Mouse (Mus musculus) kidney, embryonic 16.5 days (tissue): Measurements from ENCODE around the gene Copg2. TPM values are rescaled to one million over a fixed set of nuclear protein-coding genes. Genes with fewer than 3 reads are reported as not detected.

Experiments used
- ATAC-seq: fragments of 200-750 bp; cut with Nextera tagmentation; 2 replicates; pipeline ENCODE4 v1.8.0; 2017; ENCODE audit warnings: moderate TSS enrichment; ENCODE audit not compliant: low FRiP score, low TSS enrichment
- H3K27ac ChIP-seq: fragments of 300-500 bp; sonication (generic); 2 replicates; pipeline ENCODE4 v1.5.1; 2014; ENCODE audit warnings: low read length
- H3K27me3 ChIP-seq: fragments of 300-500 bp; sonication (generic); 2 replicates; pipeline ENCODE4 v1.6.1; 2014; ENCODE audit warnings: low read length, control low read depth, mixed read lengths; ENCODE audit not compliant: insufficient read depth
- H3K36me3 ChIP-seq: fragments of 300-500 bp; sonication (generic); 2 replicates; pipeline ENCODE4 v1.6.1; 2014; ENCODE audit warnings: low read length, control low read depth, mixed read lengths; ENCODE audit not compliant: insufficient read depth
- H3K4me1 ChIP-seq: fragments of 300-500 bp; sonication (generic); 2 replicates; pipeline ENCODE4 v1.6.1; 2014; ENCODE audit warnings: low read length, control low read depth, mixed read lengths; ENCODE audit not compliant: insufficient read depth
- H3K4me2 ChIP-seq: fragments of 300-500 bp; sonication (generic); replicated peaks from 2 replicates; pipeline ENCODE4 v1.6.1; 2014; ENCODE audit warnings: low read depth, low read length
- H3K4me3 ChIP-seq: fragments of 300-500 bp; sonication (generic); 2 replicates; pipeline ENCODE4 v1.5.1; 2014; ENCODE audit warnings: mild to moderate bottlenecking, low read length
- H3K9ac ChIP-seq: fragments of 300-500 bp; sonication (generic); replicated peaks from 2 replicates; pipeline ENCODE4 v1.6.1; 2014; ENCODE audit warnings: low read length
- H3K9me3 ChIP-seq: fragments of 300-500 bp; sonication (generic); 2 replicates; pipeline ENCODE4 v1.6.1; 2016; ENCODE audit warnings: low read length, control low read depth
- WGBS: fragments of 180-500 bp; shearing (Covaris S2); extraction: QIAGEN DNeasy Blood & Tissue Kit; methylation state at CpG from one replicate; pipeline ENCODE4 v1.1.7; 2014; 5-methylcytosine and 5-hydroxymethylcytosine counted together
- polyA plus RNA-seq: library from polyadenylated mRNA; unstranded; fragments of >200 nt; fragmentation: Nextera tagmentation; extraction: Ambion mirVana; gene quantifications from 2 replicates; pipeline ENCODE4 v1.2.1, GENCODE M21; 2015

Gene Copg2
- polyA plus RNA-seq, 1 experiment from 2014 or later, result 21.8 TPM

DNA sequence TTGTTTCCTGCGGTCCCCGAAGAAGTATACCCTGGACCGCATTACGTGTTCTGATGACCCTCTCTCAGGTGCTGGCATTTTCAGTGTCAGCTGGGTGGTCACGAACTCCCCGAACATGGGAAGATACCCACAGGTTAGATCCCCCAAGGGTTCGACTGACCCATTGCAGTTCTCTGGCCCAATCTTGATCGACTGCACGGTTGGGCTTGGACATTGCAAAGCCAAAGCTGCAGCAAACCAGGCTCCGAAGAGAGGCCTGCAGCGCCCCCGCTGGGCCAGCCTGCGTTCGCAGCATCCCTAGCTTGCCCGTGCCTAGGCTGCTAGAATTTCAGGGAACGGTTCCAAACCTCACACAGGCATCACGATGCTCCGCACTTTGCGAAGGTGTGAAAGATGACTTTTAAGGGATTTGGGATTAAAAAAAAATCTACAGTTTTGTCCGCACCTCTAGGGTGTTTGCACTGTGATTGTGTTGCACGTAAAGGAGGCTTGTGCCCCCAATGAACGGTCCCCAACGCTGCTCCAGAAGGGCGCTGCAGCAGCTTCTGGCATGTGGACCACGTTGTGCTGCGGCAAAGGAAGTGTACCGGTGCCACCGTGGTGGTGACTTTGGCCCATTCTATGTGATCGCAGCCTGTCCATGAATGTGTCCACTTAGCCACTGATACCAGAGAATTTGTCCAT is 159.6 kb downstream of the Copg2 start:
- peak; percentile 72 for ATAC-seq
- Histone ChIP-seq H3K4me3 (peak overlapping the region; percentile 65), H3K27ac (peak overlapping the region; percentile 95), H3K9ac (peak overlapping the region; percentile 43), H3K4me1 (peaks cover 17% of the 10 kb centered on the region), H3K27me3 (no peaks in the 10 kb centered on the region), H3K36me3 (peaks cover 36% of the 10 kb centered on the region), H3K4me2 (peak overlapping the region; percentile 52), H3K9me3 (peaks cover 55% of the 10 kb centered on the region)
- WGBS, result 48% methylated on average over 29 of the region's 29 CpGs

DNA sequence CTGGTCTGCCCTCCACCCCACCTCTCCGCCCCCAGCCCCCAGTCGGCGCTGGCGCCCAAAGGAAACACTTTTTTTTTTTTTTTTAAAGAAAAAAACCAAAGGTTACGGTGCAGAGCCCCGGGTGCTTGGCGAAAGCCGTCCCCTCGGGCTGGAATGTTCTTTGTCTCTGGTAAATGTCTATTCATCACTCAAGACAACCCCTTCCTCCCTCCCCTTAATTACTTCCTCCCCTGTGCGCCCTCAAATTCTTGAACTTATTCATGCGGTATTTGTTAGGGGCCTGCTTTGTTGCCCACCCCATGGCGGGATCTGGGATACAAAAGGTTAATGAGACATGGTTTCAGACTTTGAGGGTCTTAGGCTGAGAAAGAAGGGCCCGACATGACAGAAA is 160.2 kb downstream of the Copg2 start:
- peak; percentile 18; the same call in 1 of the 2 replicates for ATAC-seq
- H3K36me3 ChIP-seq, result peaks cover 33% of the 10 kb centered on the region
- WGBS, result 54% methylated on average over 13 of the region's 13 CpGs
- peak overlapping the region; percentile 17; the same call in 1 of the 2 replicates for H3K4me3 ChIP-seq
- H3K27ac ChIP-seq, result peak overlapping the region; percentile 95
- peak overlapping the region; percentile 43; the same call in 1 of the 2 replicates for H3K9ac ChIP-seq
- peaks cover 17% of the 10 kb centered on the region for H3K4me1 ChIP-seq
- peaks cover 55% of the 10 kb centered on the region for H3K9me3 ChIP-seq
- no peaks in the 10 kb centered on the region for H3K27me3 ChIP-seq
- H3K4me2 ChIP-seq, result peak overlapping the region; percentile 52

DNA sequence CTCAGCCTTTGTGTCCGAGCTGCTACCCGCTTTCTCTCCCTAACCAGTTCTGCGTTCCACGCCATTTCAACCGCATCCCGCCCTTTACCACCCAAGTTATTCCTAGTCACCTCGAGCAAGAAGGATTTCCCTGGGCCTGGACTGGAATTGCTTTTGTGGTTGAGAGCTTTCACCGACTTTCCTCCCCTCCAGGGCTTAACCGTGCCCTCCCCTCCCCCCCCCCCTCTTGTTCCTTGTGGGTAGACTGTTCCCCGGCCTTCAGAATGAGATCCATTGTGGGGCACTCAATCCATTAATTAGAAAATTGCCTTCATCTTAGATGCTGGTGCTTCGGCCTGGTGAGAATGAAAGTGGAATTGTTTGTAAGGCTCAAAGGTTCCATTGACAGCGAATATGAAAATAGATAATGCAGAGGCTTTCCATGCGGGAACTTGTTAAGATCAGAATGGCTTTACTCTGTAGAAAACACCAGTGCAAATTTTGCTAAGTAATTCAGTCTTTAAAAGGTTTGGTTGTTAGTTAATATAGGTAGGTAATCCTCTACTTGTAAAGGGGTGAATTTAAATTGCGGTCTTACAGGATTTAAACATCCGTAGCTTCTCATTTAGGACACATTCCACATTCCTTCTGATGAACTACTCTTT is 160.7 kb downstream of the Copg2 start:
- Histone ChIP-seq H3K27ac (peak overlapping the region; percentile 95), H3K27me3 (no peaks in the 10 kb centered on the region), H3K4me1 (peaks cover 17% of the 10 kb centered on the region), H3K36me3 (peaks cover 32% of the 10 kb centered on the region), H3K4me2 (peak overlapping the region; percentile 52), H3K9me3 (peaks cover 55% of the 10 kb centered on the region), H3K4me3 (peak overlapping the region; percentile 22), H3K9ac (peak overlapping the region; percentile 56)
- ATAC-seq, result no peak
- WGBS, result 53% methylated on average over 15 of the region's 15 CpGs

DNA sequence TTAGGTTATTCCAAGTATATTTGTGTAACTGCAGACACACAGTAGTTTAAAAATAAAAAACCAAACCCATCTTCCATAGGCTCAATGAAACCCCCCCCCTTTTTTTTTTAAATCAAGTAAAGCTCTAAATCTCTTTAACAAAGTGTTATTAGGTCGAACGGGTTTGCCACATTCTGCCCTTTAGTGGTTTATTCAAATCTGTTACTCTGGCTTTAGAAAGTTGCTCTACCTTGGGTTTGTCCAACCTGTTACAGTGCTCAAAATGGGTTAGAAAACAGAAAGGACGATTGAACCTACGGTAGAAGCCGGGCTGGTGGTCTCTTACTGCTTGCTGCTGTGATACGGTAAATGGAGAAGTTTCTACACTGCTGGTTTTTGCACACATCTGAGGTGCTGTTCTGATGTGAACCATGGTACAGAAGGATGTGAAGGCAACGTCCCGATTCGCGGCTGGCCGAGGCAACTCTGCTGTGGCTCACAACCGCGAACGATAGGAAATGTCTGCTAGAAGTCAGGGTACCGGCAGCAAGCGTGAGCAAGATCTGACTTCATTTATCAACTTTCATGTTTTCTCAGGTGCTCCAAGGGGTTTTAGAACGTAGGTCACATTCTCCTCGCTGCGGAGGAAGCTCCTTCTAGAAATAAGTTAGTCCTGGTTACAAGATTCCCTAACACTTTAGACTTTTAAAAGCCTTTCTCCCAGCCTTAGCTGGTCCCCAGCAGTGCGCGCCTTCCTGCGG is 161.4 kb downstream of the Copg2 start:
- Histone ChIP-seq H3K4me1 (peaks cover 24% of the 10 kb centered on the region), H3K9ac (peak overlapping the region; percentile 56), H3K9me3 (peaks cover 55% of the 10 kb centered on the region), H3K36me3 (peaks cover 28% of the 10 kb centered on the region), H3K27ac (peak overlapping the region; percentile 95), H3K27me3 (no peaks in the 10 kb centered on the region), H3K4me3 (peak overlapping the region; percentile 22), H3K4me2 (peak overlapping the region; percentile 52)
- ATAC-seq, result no peak
- 42% methylated on average over 22 of the region's 22 CpGs for WGBS

DNA sequence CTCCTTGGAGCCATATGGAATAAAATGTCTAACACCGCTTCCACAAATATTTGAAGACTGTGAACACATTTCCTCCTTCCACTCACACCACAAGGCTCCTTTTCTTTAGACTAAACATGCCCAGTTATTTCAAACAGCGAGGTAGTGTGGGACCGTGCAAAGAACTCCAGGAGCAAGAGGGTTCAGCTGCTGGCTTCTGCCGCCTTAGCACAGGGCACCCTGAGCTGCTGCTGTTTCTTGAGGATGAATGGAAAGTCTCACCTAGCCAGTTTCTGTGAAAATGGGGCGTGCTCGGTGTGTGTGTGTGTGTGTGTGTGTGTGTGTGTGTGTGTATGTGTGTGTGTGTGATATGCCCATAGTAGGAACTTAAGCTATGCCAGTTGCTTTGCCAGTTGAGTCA is 162.1 kb downstream of the Copg2 start:
- Histone ChIP-seq H3K4me1 (peaks cover 31% of the 10 kb centered on the region), H3K27me3 (no peaks in the 10 kb centered on the region), H3K27ac (peak overlapping the region; percentile 95; the same call in 1 of the 2 replicates), H3K36me3 (peaks cover 23% of the 10 kb centered on the region; the same call in 1 of the 2 replicates), H3K4me2 (no peak overlapping the region), H3K9me3 (peaks cover 48% of the 10 kb centered on the region), H3K9ac (no peak overlapping the region; the same call in 1 of the 2 replicates), H3K4me3 (no peak overlapping the region)
- WGBS, result 64% methylated on average over 6 of the region's 6 CpGs
- no peak for ATAC-seq

DNA sequence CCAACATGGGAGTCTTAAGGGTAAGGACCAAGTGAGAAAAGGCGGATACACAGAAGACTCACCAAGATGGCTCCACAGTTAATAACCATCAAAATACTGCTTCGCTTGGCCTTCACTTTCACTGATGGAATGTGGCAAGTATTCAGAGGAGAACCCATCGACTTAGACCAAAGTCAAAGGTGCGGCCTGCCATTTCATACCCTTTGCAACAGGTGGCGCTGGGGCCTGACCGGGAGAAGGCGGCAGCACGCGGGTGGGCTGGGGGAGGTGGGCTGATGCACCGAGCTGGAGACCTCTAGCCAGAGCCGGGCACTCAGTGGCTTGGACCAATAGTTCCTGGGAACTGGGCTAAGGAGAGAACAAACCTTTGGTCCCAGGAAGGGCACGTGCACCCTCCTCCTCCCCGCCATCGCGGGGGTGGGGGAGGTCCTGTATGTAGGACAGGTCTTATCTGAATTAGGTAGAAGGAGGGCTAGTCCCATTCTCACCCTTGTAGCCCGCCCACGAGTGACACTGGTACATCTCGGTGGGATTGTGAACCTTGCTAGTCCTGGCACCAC is 163.9 kb downstream of the Copg2 start:
- peaks cover 34% of the 10 kb centered on the region for H3K4me1 ChIP-seq
- no peak overlapping the region for H3K9ac ChIP-seq
- no peak overlapping the region for H3K4me2 ChIP-seq
- H3K27ac ChIP-seq, result no peak overlapping the region
- ATAC-seq, result no peak
- H3K27me3 ChIP-seq, result no peaks in the 10 kb centered on the region
- H3K4me3 ChIP-seq, result no peak overlapping the region
- H3K36me3 ChIP-seq, result peaks cover 13% of the 10 kb centered on the region; the same call in 1 of the 2 replicates
- H3K9me3 ChIP-seq, result peaks cover 31% of the 10 kb centered on the region
- WGBS, result 58% methylated on average over 18 of the region's 18 CpGs

DNA sequence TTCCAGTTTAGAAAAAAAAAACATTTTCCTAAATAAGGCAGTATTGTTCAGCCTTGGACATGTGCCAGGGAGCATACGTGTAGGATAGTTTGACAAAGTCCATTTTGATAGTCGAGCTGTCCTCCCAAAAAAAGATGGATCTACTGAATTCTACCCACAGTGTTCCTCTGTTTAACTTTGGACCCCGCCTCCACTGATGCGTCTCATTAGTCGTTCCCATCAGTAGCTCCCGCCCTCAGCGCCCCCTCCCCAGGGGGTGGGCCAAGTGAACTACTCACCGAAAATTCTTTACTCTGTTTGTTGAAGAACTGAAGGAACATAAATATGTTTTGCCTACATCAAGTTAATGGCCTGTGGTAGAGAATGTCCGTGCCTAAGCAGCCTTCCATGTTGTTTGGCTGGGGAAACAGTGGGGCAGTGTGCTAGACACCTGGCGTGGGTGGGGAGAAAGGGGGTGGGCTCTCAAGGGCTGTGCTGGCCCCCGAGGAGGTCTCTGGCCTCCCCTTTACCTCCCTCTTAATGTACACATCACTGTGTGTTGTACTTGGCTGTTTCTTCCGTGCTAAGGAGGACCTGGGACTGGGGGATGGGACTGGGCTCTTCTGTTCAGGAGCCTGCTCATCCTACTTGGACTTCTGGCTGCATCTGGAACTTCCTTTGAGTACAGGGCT is 166.2 kb downstream of the Copg2 start:
- peaks cover 33% of the 10 kb centered on the region for H3K4me1 ChIP-seq
- WGBS, result 10% methylated on average over 12 of the region's 12 CpGs
- peaks cover 10% of the 10 kb centered on the region for H3K9me3 ChIP-seq
- H3K4me3 ChIP-seq, result no peak overlapping the region
- H3K27me3 ChIP-seq, result no peaks in the 10 kb centered on the region
- peak overlapping the region; percentile 90 for H3K27ac ChIP-seq
- peak overlapping the region; percentile 28; the same call in 1 of the 2 replicates for H3K9ac ChIP-seq
- H3K36me3 ChIP-seq, result no peaks in the 10 kb centered on the region
- peak overlapping the region; percentile 34 for H3K4me2 ChIP-seq
- peak; percentile 88 for ATAC-seq

DNA sequence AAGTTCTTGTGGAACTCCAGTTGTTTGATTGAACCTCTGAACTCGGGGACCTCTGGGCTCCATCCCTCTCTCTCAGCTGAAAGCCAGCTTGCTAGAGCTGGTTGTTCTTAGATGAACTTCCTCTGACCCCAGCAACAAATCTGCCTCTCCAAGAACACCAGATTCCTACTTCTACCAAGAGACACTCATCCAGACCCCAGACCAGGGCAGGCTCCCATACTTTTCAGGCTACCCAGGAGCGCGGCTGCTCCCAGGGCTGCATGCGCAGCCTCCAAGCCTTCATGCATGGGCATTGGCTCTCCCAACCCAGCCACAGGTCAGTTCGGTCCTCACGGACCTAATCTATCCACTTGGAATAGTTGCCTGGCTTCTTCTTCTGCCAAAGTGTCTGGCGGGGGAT is 173.3 kb downstream of the Copg2 start, which contains the start of gene Mest:
Mest (plus strand) TSS at position 217 of the 400 bp plus-strand sequence.
- Histone ChIP-seq H3K4me2 (peak within 1 kb of the TSS; percentile 20; the same call in 1 of the 2 replicates), H3K9ac (peak within 1 kb of the TSS; percentile 22; the same call in 1 of the 2 replicates), H3K4me1 (peaks cover 19% of the 10 kb centered on the region), H3K9me3 (no peaks in the 10 kb centered on the region), H3K27me3 (no peaks in the 10 kb centered on the region), H3K4me3 (0 out of 2 replicates have a peak within 1 kb of the TSS, but pooled peaks have one; percentile 3), H3K36me3 (no peaks in the 10 kb centered on the region), H3K27ac (peak within 1 kb of the TSS; percentile 60; the same call in 1 of the 2 replicates)
- WGBS, result 53% methylated on average over 7 of the region's 7 CpGs
- no peak for ATAC-seq
